Mouse (Mus musculus) adipocyte (in vitro differentiated cells): ENCODE results near the gene Vmn2r55.
"Not testable (repeated sequence)": the region's sequence is repeated elsewhere in the genome, so short reads cannot be mapped to it uniquely, and the experiment has no call there.

Experiments used
- DNase-seq: peaks from one replicate; pipeline ENCODE4 v3.0.0-alpha.2; 2016; ENCODE audit warnings: low spot score

The Vmn2r55 gene

GRCm38 (mm10) chr7:12684903-12685302 is at the start of gene Vmn2r55:
TSS of gene Vmn2r55 (minus strand) at chr7:12685003.
- DNase-seq: not testable (repeated sequence)

DNA sequence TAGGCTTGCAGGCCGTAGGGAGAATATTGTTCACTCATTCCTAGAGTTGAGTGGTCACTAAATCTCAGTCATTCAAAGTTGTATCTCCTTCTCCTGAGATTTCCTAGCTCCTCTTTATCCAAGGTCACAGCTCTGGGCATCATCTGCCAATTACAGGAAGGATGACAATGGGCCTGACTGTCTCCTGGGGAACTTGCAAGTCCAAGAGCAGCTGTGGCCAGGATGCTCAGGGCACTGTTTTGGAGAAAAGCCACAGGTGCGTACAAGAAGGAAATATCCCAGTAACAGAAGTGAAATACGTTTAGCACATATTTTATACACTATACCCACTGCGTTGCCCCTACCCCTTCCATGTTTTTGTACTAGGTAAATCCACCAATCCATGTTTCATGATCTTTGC is 44.6 kb downstream of the Vmn2r55 start, which contains the start of gene Vmn2r54:
TSS of gene Vmn2r54 (minus strand) at position 101 of the 400 bp plus-strand sequence.
- not testable (repeated sequence) for DNase-seq

GRCm38 (mm10) chr7:12608688-12609087 is 76.1 kb downstream of the Vmn2r55 start, which contains the start of gene Vmn2r53:
TSS of gene Vmn2r53 (minus strand) at chr7:12608788.
- DNase-seq: no peak
